Mouse (Mus musculus): ENCODE results near the gene Ift172. TPM values are rescaled to one million over a fixed set of nuclear protein-coding genes. Genes with fewer than 3 reads are reported as not detected.

Ift172 gene
- total and polyA plus RNA-seq, 2 experiments from 2014 or later, result 16.5 to 28.2 TPM

- 86% methylated on average over 20 of the region's 20 CpGs for WGBS
- no peaks in the 10 kb centered on the region for H3K4me1 ChIP-seq (ENCODE audit: insufficient read depth, low read length)
Observed at GRCm38 (mm10) chr5:31279245-31279988, 11.5 kb downstream of the Ift172 start.

GRCm38 (mm10) chr5:31273018-31273417, 17.9 kb downstream of the Ift172 start:
- Histone ChIP-seq H3K9ac (replicated peaks; ENCODE audit: low read length, poor library complexity, severe bottlenecking) (no peak overlapping the region), H3K4me3 (ENCODE audit: low read depth, low read length) (no peak overlapping the region), H3K36me3 (ENCODE audit: insufficient read depth, low read length) (peaks cover 50% of the 10 kb centered on the region), H3K4me2 (ENCODE audit: low read depth, low read length, poor library complexity, severe bottlenecking) (no peak overlapping the region), H3K9me3 (ENCODE audit: low read length) (no peaks in the 10 kb centered on the region), H3K27ac (ENCODE audit: low read depth, low read length) (no peak overlapping the region), H3K27me3 (ENCODE audit: insufficient read depth, low read length) (no peaks in the 10 kb centered on the region), H3K4me1 (ENCODE audit: insufficient read depth, low read length) (no peaks in the 10 kb centered on the region)
- TF ChIP-seq CTCF (IDR thresholded peaks at IDR 0.05), result no peak
- ATAC-seq (ENCODE audit: low FRiP score), result no peak
- 89% methylated on average over 6 of the region's 6 CpGs for WGBS
- no peak for DNase-seq (ENCODE audit: low spot score)

More at GRCm38 (mm10) chr5:31279245-31279988, 11.5 kb downstream of the Ift172 start:
- Histone ChIP-seq H3K36me3 (ENCODE audit: insufficient read depth, low read length) (peaks cover 61% of the 10 kb centered on the region), H3K27me3 (ENCODE audit: insufficient read depth, low read length) (no peaks in the 10 kb centered on the region), H3K9me3 (ENCODE audit: low read length) (no peaks in the 10 kb centered on the region), H3K4me2 (ENCODE audit: low read depth, low read length, poor library complexity, severe bottlenecking) (no peak overlapping the region), H3K9ac (replicated peaks; ENCODE audit: low read length, poor library complexity, severe bottlenecking) (no peak overlapping the region), H3K27ac (ENCODE audit: low read depth, low read length) (no peak overlapping the region), H3K4me3 (ENCODE audit: low read depth, low read length) (no peak overlapping the region)
- TF ChIP-seq CTCF (IDR thresholded peaks at IDR 0.05), result no peak
- no peak for ATAC-seq (ENCODE audit: low FRiP score)
- DNase-seq (ENCODE audit: low spot score), result no peak

DNA sequence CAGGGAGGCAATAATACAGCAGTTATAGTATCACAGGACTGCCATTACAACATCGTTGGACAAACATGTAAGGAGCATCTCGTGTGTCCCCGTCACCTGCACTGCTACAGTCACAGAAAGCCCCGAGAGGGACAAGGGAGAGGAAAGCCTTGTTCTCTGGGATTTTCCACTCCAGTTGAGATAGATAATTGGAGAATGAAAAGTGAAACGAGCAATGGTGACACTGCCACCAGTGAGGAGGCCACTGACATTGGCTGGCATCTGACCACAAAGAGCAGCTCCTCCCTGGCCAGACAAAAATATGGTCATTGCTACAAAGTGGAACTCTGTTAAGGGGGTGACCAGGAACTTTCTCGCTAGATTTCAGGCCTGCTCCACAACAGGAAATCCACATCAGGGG, 23.2 kb downstream of the Ift172 start:
- no peak for ATAC-seq (ENCODE audit: low FRiP score)
- peak overlapping the region; percentile 33; the same call in 1 of the 2 replicates for H3K9ac ChIP-seq (replicated peaks; ENCODE audit: low read length, poor library complexity, severe bottlenecking)

GRCm38 (mm10) chr5:31266101-31266500, 24.8 kb downstream of the Ift172 start:
- H3K9me3 ChIP-seq (ENCODE audit: low read length), result no peaks in the 10 kb centered on the region
- no peak overlapping the region for H3K9ac ChIP-seq (replicated peaks; ENCODE audit: low read length, poor library complexity, severe bottlenecking)
- no peak overlapping the region for H3K27ac ChIP-seq (ENCODE audit: low read depth, low read length)
- H3K36me3 ChIP-seq (ENCODE audit: insufficient read depth, low read length), result peaks cover 82% of the 10 kb centered on the region
- no peak overlapping the region for H3K4me3 ChIP-seq (ENCODE audit: low read depth, low read length)
- ATAC-seq (ENCODE audit: low FRiP score) (no peak), DNase-seq (ENCODE audit: low spot score) (no peak)
- no peak for TF ChIP-seq CTCF (IDR thresholded peaks at IDR 0.05)
- H3K4me2 ChIP-seq (ENCODE audit: low read depth, low read length, poor library complexity, severe bottlenecking), result no peak overlapping the region
- H3K27me3 ChIP-seq (ENCODE audit: insufficient read depth, low read length), result no peaks in the 10 kb centered on the region
- no peaks in the 10 kb centered on the region for H3K4me1 ChIP-seq (ENCODE audit: insufficient read depth, low read length)
- 86% methylated on average over 7 of the region's 7 CpGs for WGBS

More for the DNA sequence above, 23.2 kb downstream of the Ift172 start:
- peaks cover 76% of the 10 kb centered on the region for H3K36me3 ChIP-seq (ENCODE audit: insufficient read depth, low read length)
- 53% methylated on average over 6 of the region's 6 CpGs for WGBS
- no peak overlapping the region for H3K27ac ChIP-seq (ENCODE audit: low read depth, low read length)
- no peaks in the 10 kb centered on the region for H3K9me3 ChIP-seq (ENCODE audit: low read length)
- H3K4me3 ChIP-seq (ENCODE audit: low read depth, low read length), result no peak overlapping the region
- H3K4me1 ChIP-seq (ENCODE audit: insufficient read depth, low read length), result no peaks in the 10 kb centered on the region
- no peak for DNase-seq (ENCODE audit: low spot score)
- H3K4me2 ChIP-seq (ENCODE audit: low read depth, low read length, poor library complexity, severe bottlenecking), result no peak overlapping the region
- no peaks in the 10 kb centered on the region for H3K27me3 ChIP-seq (ENCODE audit: insufficient read depth, low read length)
- no peak for TF ChIP-seq CTCF (IDR thresholded peaks at IDR 0.05)

DNA sequence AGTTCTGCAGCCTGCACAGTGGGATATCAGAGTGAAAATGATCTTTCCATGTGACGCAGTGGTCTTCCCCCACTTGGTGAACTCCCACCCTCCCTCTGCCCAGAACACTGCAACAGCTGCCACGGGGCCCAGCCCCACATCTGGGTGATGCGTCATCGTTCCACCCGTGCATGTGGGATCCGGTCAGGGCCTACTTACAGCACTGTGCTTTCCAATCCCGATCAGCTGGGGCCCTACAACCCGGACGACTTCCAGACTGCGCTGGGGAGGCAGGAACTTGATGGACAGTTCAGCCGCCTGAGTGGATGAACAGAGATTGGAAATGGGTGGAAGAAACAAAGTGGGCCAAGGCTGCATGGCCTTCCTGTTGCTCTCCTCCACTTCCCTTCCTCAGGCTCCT, 33.3 kb downstream of the Ift172 start:
- Histone ChIP-seq H3K9me3 (ENCODE audit: low read length) (no peaks in the 10 kb centered on the region), H3K9ac (replicated peaks; ENCODE audit: low read length, poor library complexity, severe bottlenecking) (no peak overlapping the region), H3K27ac (ENCODE audit: low read depth, low read length) (no peak overlapping the region), H3K36me3 (ENCODE audit: insufficient read depth, low read length) (peaks cover 54% of the 10 kb centered on the region), H3K4me3 (ENCODE audit: low read depth, low read length) (no peak overlapping the region), H3K4me2 (ENCODE audit: low read depth, low read length, poor library complexity, severe bottlenecking) (no peak overlapping the region), H3K4me1 (ENCODE audit: insufficient read depth, low read length) (no peaks in the 10 kb centered on the region), H3K27me3 (ENCODE audit: insufficient read depth, low read length) (no peaks in the 10 kb centered on the region)
- DNase-seq (ENCODE audit: low spot score) (no peak), ATAC-seq (ENCODE audit: low FRiP score) (no peak)
- 86% methylated on average over 11 of the region's 11 CpGs for WGBS
- no peak for TF ChIP-seq CTCF (IDR thresholded peaks at IDR 0.05)

DNA sequence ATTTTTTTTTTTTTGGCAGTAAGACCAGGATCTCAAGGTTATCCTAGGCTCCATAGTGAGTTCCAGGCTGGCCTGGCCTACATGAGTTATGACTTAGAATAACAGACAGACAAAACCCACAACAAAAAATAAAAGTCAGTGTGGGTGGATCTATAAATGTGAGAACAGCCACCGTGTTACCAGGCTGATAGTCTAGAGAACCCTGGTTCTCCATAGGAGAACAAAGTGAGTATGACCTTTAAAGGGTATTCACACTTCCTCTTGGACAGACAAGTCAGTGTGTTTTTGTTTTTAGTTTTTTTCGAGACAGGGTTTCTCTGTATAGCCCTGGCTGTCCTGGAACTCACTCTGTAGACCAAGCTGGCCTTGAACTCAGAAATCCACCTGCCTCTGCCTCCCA, 34.9 kb downstream of the Ift172 start:
- DNase-seq (ENCODE audit: low spot score) (no peak), ATAC-seq (ENCODE audit: low FRiP score) (no peak)
- H3K27ac ChIP-seq (ENCODE audit: low read depth, low read length), result no peak overlapping the region
- 85% methylated on average over 2 of the region's 2 CpGs for WGBS
- peaks cover 44% of the 10 kb centered on the region for H3K36me3 ChIP-seq (ENCODE audit: insufficient read depth, low read length)
- no peaks in the 10 kb centered on the region for H3K9me3 ChIP-seq (ENCODE audit: low read length)
- H3K4me2 ChIP-seq (ENCODE audit: low read depth, low read length, poor library complexity, severe bottlenecking), result no peak overlapping the region
- H3K4me3 ChIP-seq (ENCODE audit: low read depth, low read length), result no peak overlapping the region
- H3K9ac ChIP-seq (replicated peaks; ENCODE audit: low read length, poor library complexity, severe bottlenecking), result no peak overlapping the region
- H3K4me1 ChIP-seq (ENCODE audit: insufficient read depth, low read length), result 0 out of 2 replicates have a peak, but pooled peaks cover 4% of the 10 kb centered on the region
- H3K27me3 ChIP-seq (ENCODE audit: insufficient read depth, low read length), result no peaks in the 10 kb centered on the region
- TF ChIP-seq CTCF (IDR thresholded peaks at IDR 0.05), result no peak

Data from midbrain, postnatal 0 days (tissue).